In the genomic region with DNA sequence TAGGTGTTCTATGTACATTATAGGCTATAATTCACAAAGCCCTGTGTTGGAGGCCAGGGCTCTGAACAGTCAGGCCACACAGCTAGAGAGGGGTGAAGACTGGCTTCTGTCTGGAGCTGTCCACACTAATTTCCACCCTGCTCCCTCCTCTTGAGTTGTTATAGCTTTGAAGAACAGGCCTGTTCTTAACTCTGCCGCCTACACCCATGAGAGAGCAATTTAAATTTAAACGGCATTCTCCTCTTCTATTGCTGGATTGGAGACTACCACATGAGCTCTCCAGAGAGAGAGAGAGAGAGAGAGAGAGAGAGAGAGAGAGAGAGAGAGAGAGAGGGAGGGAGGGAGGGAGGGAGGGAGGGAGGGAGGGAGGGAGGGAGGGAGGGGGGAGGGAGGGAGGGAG, we compare ENCODE assay signal across 18 mouse cellular contexts. TPM values are rescaled to one million over a fixed set of nuclear protein-coding genes. Genes with fewer than 3 reads are reported as not detected.
"Had no signal": no experiment of that assay in that cellular context is flagged by ENCODE, and none has a peak within 500 bp of the region (broad histone marks: within the 10 kb centered on the region; RNA-seq: fewer than 3 reads in every experiment).

No protein-coding gene starts in this region.

- H3K27me3 ChIP-seq: lung, embryonic 15.5 days; megakaryocyte, embryonic 14.5 days; midbrain, embryonic 13.5 days; midbrain, embryonic 15.5 days; neural tube, embryonic 12.5 days; stomach, embryonic 15.5 days had no signal

- DNase-seq: liver, postnatal 0 days; lung, adult 2 months; lung, postnatal 14 days; lung, postnatal 36 days; thymus, adult 18-20 months; thymus, postnatal 14 days; thymus, postnatal 36 days had no signal

- H3K27ac ChIP-seq: lung, embryonic 15.5 days; macrophage; midbrain, embryonic 13.5 days; midbrain, embryonic 15.5 days; neural tube, embryonic 12.5 days; stomach, embryonic 15.5 days; stomach, postnatal 0 days had no signal

- ATAC-seq: liver, postnatal 0 days; lung, postnatal 0 days; midbrain, embryonic 13.5 days; midbrain, embryonic 15.5 days had no signal

- H3K9ac ChIP-seq: liver, postnatal 0 days; lung, embryonic 15.5 days; midbrain, embryonic 13.5 days; midbrain, embryonic 15.5 days; neural tube, embryonic 12.5 days; stomach, embryonic 15.5 days had no signal

- H3K4me1 ChIP-seq: lung, embryonic 15.5 days; midbrain, embryonic 13.5 days; midbrain, embryonic 15.5 days; neural tube, embryonic 12.5 days; stomach, embryonic 15.5 days had no signal

- H3K4me3 ChIP-seq: lung, embryonic 15.5 days; megakaryocyte, embryonic 14.5 days; midbrain, embryonic 13.5 days; midbrain, embryonic 15.5 days; neural tube, embryonic 12.5 days; stomach, embryonic 15.5 days had no signal

- H3K36me3 ChIP-seq: lung, embryonic 15.5 days; midbrain, embryonic 13.5 days; midbrain, embryonic 15.5 days; neural tube, embryonic 12.5 days; stomach, embryonic 15.5 days had no signal

- H3K9me3 ChIP-seq: lung, embryonic 15.5 days; megakaryocyte, embryonic 14.5 days; midbrain, embryonic 13.5 days; midbrain, embryonic 15.5 days; neural tube, embryonic 12.5 days; stomach, embryonic 15.5 days had no signal

- H3K4me2 ChIP-seq: lung, embryonic 15.5 days; midbrain, embryonic 11.5 days; midbrain, embryonic 13.5 days; midbrain, embryonic 15.5 days; neural tube, embryonic 12.5 days; stomach, embryonic 15.5 days had no signal

RNA-seq across cellular contexts. Expression of a gene that starts 5.3 kb away (rescaled TPM):
- polyA plus RNA-seq: liver, postnatal 0 days; midbrain, embryonic 11.5 days; midbrain, embryonic 15.5 days; neural tube, embryonic 12.5 days; neural tube, embryonic 14.5 days; stomach, embryonic 15.5 days had no signal
